Mouse (Mus musculus) brain, embryonic 14.5 days (tissue): ENCODE data around the gene Panx3. TPM values are rescaled to one million over a fixed set of nuclear protein-coding genes. Genes with fewer than 3 reads are reported as not detected.

Experiments
- DNase-seq: peaks from one replicate; pipeline ENCODE4 v3.0.0-alpha.2; 2011; ENCODE audit warnings: low read depth
- CTCF ChIP-seq: fragments of 200-500 bp; IDR thresholded peaks from 2 replicates; pipeline ENCODE4 v1.5.1; 2012; ENCODE audit warnings: inconsistent platforms, mild to moderate bottlenecking, moderate library complexity, borderline replicate concordance; ENCODE audit not compliant: insufficient read depth, insufficient read length; ENCODE audit errors: extremely low read depth
- POLR2A ChIP-seq: fragments of 200-500 bp; IDR thresholded peaks from 2 replicates; pipeline ENCODE4 v1.6.1; 2012; ENCODE audit warnings: mild to moderate bottlenecking, inconsistent platforms, borderline replicate concordance; ENCODE audit not compliant: poor library complexity, insufficient read depth, insufficient read length, severe bottlenecking; ENCODE audit errors: extremely low read depth
- polyA plus RNA-seq: library from polyadenylated mRNA; depleted of rRNA; stranded (reverse); fragments of >200 nt; gene quantifications from 2 replicates; pipeline ENCODE4 v1.2.3, GENCODE M21; 2012

The Panx3 gene
- polyA plus RNA-seq, 1 experiment: 3.2 TPM

GRCm38 (mm10) chr9:37628581-37628980 is 40.5 kb downstream of the Panx3 start:
- no peak for DNase-seq
- TF ChIP-seq CTCF (no peak), POLR2A (no peak)

GRCm38 (mm10) chr9:37627263-37627662 is 41.8 kb downstream of the Panx3 start:
- no peak for DNase-seq
- TF ChIP-seq CTCF (no peak), POLR2A (no peak)

DNA sequence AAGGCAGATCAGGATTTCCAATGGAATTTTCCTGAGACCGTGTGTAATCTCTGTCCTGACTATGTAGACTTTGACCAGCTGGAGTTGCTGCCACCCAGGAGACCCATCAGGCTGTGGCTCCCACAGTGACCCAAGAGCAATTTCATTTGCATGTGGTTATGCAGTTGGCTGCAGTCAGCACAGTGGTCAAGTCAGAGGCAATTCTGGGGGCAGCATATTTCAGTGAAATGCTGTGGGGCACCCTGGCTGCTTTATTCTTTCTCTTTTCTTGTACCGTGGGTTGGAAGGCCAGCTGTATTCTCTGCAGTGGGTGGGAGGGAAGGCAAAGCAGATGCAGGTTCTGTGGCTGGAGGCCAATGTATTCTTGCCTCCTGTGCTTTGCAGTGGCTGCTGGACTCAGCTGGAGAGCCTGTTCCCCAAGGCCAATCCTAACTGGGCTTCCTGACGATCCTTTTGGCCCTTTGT is 42.9 kb downstream of the Panx3 start:
- TF ChIP-seq POLR2A (no peak), CTCF (no peak)
- DNase-seq: peak; percentile 59

DNA sequence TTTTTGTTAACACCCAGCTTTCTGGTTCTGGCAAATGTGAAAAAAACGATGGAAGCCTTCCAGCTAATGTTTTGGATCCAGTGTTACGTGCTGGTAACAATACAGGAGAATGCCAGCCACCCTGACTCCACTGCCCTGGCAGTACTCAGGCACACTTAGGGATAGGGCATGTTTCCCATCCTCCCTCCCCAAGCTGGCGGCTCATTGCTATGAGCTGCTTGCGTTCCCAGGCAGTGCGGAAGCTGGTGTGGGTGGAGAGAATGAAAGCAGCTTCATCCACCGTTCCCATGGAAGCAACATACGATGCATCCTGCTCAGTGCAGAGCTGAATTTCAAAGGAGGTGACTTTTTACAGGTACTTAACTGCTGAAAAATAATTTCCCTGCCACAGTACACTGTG is 43.4 kb downstream of the Panx3 start:
- DNase-seq: peak; percentile 94
- no peak for TF ChIP-seq CTCF
- no peak for TF ChIP-seq POLR2A

DNA sequence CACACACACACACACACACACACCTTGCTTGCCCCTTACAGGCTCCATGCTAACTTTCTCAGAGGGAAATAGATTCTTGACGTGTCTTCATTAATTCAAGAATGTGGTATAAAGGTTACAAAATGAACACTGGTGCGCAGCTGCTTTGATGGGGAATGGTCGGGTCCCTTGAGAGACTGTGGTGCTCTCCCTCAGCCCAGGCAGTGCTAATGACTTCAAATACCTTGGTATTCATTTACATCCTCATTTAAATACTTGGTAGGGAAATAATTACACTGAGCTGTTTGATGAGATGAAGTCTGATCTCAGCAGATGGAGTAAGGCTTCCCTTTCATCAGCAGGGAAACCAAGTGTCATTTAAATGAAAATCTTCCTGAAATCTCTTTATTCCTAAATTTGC is 43.9 kb downstream of the Panx3 start:
- peak; percentile 88 for DNase-seq
- TF ChIP-seq POLR2A (no peak), CTCF (no peak)

- TF ChIP-seq POLR2A: no peak
- no peak for TF ChIP-seq CTCF
- no peak for DNase-seq
Measured at GRCm38 (mm10) chr9:37624502-37624901, 44.5 kb downstream of the Panx3 start.

GRCm38 (mm10) chr9:37623981-37624380 is 45.1 kb downstream of the Panx3 start:
- no peak for TF ChIP-seq POLR2A
- TF ChIP-seq CTCF: no peak
- peak; percentile 76 for DNase-seq

- peak; percentile 65 for DNase-seq
- TF ChIP-seq POLR2A: no peak
- no peak for TF ChIP-seq CTCF
Measured at GRCm38 (mm10) chr9:37621290-37621689, 47.7 kb downstream of the Panx3 start.

DNA sequence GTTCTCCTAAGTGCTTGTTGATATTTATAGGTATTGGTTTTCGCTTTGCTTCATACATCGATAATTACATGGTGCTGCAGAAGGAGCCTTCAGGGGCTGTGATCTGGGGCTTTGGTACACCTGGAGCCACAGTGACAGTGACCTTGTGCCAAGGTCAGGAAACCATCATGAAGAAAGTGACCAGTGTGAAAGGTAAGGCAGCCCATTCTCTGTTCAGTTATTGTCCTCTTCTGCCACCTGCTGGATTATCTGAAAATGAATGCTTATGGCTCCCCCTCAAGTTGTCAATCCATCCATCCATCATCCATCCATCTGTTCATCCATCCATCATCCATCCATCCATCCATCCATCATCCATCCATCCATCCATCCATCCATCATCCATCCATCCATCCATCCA is 52.3 kb downstream of the Panx3 start:
- peak; percentile 64 for DNase-seq
- TF ChIP-seq POLR2A (no peak), CTCF (peak; percentile 60)

DNA sequence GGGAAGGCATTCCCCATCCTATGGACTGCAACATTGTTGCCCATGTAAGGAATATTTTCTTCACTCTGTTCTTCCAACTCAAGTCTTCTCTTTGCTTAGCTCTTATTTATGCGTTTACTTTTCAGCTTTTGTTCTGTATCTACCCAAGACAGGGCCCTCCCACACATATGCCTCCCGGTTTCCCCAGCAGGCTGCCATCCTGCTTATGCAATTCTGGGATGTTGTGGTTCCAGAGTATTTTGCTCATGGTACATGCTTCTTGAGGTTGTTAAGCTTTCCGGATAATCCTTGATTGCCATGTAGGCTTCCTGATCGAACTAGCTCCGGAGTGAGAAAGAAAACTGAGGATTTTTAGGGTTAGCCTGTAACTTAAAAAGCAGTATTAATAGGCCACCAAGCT is 53.8 kb downstream of the Panx3 start:
- no peak for TF ChIP-seq POLR2A
- no peak for TF ChIP-seq CTCF
- DNase-seq: no peak

DNA sequence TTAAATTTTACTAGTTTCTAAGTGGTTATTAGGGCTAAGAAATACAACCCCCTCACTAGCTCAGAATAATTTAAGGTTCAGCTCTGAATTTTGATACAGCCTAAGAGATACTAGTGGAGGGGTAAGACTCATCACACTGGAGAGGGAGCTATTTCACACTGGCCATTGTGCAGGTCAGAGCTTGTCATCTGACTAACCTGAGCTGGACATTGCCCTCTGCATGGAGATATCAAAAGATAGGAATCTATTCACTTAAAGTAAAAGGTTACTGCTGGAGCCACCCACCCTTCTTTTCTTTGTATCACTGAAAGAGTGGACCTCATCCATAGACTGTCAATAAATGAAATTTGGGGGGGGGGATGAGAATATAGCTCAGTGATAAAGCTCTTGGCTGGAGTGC is 54.7 kb downstream of the Panx3 start:
- no peak for DNase-seq
- TF ChIP-seq CTCF: no peak
- TF ChIP-seq POLR2A: no peak

DNA sequence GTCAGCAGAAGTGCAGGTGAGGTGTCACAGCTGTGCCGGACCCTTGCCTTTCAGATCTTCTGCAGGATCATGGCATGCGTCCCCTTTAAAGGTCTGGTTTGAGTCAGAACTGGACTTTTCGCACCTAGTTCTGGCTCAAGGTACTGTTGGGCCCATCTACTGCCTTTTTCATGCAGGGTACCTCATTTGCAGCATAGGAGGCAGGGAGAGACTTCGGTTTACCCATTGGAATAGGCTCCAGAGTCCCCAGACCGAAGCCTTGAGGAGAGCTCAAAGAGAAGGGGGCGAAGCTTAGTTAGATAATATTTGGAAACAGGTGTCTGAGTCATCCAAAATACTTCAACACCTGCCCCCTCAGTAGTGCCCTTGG is 55.1 kb downstream of the Panx3 start:
- DNase-seq: no peak
- TF ChIP-seq CTCF (no peak), POLR2A (no peak)
